17 mouse cellular contexts compared by ENCODE assay signal in genomic region chr5:131812483-131813063, GRCm38 (mm10).
A peak's percentile ranks its signal among the peaks of the same experiment; 100 is the strongest.
DNase-seq lines count a peak whose midpoint lies in the region; ATAC-seq and TF ChIP-seq lines count a peak whose summit lies in the region.
"Had no signal": no experiment of that assay in that cellular context is flagged by ENCODE, and none has a peak within 500 bp of the region (broad histone marks: within the 10 kb centered on the region; RNA-seq: fewer than 3 reads in every experiment).

No protein-coding gene starts in this region.

- H3K4me2 ChIP-seq in stomach, embryonic 16.5 days (ENCODE audit: low read depth, low read length): no peak overlapping the region
- H3K4me2 ChIP-seq: liver, embryonic 13.5 days; lung, embryonic 15.5 days; midbrain, embryonic 13.5 days had no signal

- peak overlapping the region; percentile 9; the same call in 1 of the 2 replicates for H3K27ac ChIP-seq in embryonic fibroblast, embryonic 13.5 days (ENCODE audit: insufficient read depth, low read length)
- peak overlapping the region; percentile 47 for H3K27ac ChIP-seq in stomach, embryonic 16.5 days (ENCODE audit: low read length)
- H3K27ac ChIP-seq: hindbrain, postnatal 0 days; liver, embryonic 13.5 days; lung, embryonic 15.5 days; macrophage; midbrain, embryonic 13.5 days had no signal

- no peak overlapping the region for H3K9ac ChIP-seq in stomach, embryonic 16.5 days (ENCODE audit: low read length)
- H3K9ac ChIP-seq: liver, embryonic 13.5 days; lung, embryonic 15.5 days; midbrain, embryonic 13.5 days had no signal

- 71% methylated on average over 10 of the region's 10 CpGs for WGBS in stomach, embryonic 16.5 days

- no peaks in the 10 kb centered on the region for H3K27me3 ChIP-seq in stomach, embryonic 16.5 days (ENCODE audit: control insufficient read depth, insufficient read depth, low read length)
- H3K27me3 ChIP-seq: liver, embryonic 13.5 days; midbrain, embryonic 13.5 days had no signal

- H3K9me3 ChIP-seq in stomach, embryonic 16.5 days (replicated peaks; ENCODE audit: control insufficient read depth, low read length): no peaks in the 10 kb centered on the region
- H3K9me3 ChIP-seq: liver, embryonic 13.5 days; lung, embryonic 15.5 days; midbrain, embryonic 13.5 days had no signal

- peaks cover 24% of the 10 kb centered on the region for H3K4me1 ChIP-seq in embryonic fibroblast, embryonic 13.5 days (ENCODE audit: control insufficient read depth, insufficient read depth, low read length)
- H3K4me1 ChIP-seq in stomach, embryonic 16.5 days (ENCODE audit: control insufficient read depth, insufficient read depth, low read length): peaks cover 22% of the 10 kb centered on the region

- peak; percentile 18 to 32 for DNase-seq in heart, adult 18-20 months
- no peak for DNase-seq in heart, postnatal 10 days
- peak; percentile 34 to 42 for DNase-seq in left cerebral cortex, postnatal 36 days (ENCODE audit: low spot score in 2 of 2)
- no peak for DNase-seq in left cerebral cortex, postnatal 4 days
- no peak for DNase-seq in cerebellum, adult 11 months
- DNase-seq: adrenal gland, postnatal 25 days; kidney, adult 11 months; kidney, postnatal 10 days; liver, embryonic 13.5 days; spleen, adult 18-20 months had no signal

- intact Hi-C loops in heart, postnatal 10 days (cut with DNase I): loop anchor here (5.0 kb wide), 1 partner anchor 275 kb away; no protein-coding TSS in a partner anchor
- intact Hi-C loops in left cerebral cortex, postnatal 36 days (cut with DNase I): loop anchor here (5.0 kb wide), 1 partner anchor 275 kb away; no protein-coding TSS in a partner anchor
- intact Hi-C loops in left cerebral cortex, postnatal 4 days (cut with DNase I): no loop called here

- no peaks in the 10 kb centered on the region for H3K36me3 ChIP-seq in stomach, embryonic 16.5 days (ENCODE audit: control insufficient read depth, insufficient read depth, low read length)
- H3K36me3 ChIP-seq: liver, embryonic 13.5 days; lung, embryonic 15.5 days; midbrain, embryonic 13.5 days had no signal

- no peak for TF ChIP-seq CTCF in embryonic fibroblast, embryonic 13.5 days (IDR thresholded peaks at IDR 0.05; ENCODE audit: borderline replicate concordance, insufficient read depth, low read length)

- no peak overlapping the region for H3K4me3 ChIP-seq in embryonic fibroblast, embryonic 13.5 days (ENCODE audit: insufficient read depth, low read length)
- no peak overlapping the region for H3K4me3 ChIP-seq in stomach, embryonic 16.5 days (replicated peaks; ENCODE audit: low read length)
- H3K4me3 ChIP-seq: heart, adult 2 months; liver, embryonic 13.5 days; lung, embryonic 15.5 days; midbrain, embryonic 13.5 days had no signal

- ATAC-seq in stomach, embryonic 16.5 days (ENCODE audit: insufficient read depth, low FRiP score): no peak
- ATAC-seq: hindbrain, postnatal 0 days; midbrain, embryonic 13.5 days had no signal

- TF ChIP-seq POLR2A in embryonic fibroblast, embryonic 13.5 days (IDR thresholded peaks at IDR 0.05; ENCODE audit: low read depth, low read length): no peak

Comparison
In these comparisons a context has a peak if more than half of its experiments do, and no peak if none do; other contexts are left out.
1. DNase-seq: peak in heart, adult 18-20 months (2 of 2) and left cerebral cortex, postnatal 36 days (2 of 2); none in heart, postnatal 10 days (0 of 2), left cerebral cortex, postnatal 4 days (single experiment) and cerebellum, adult 11 months (single experiment).